Mouse (Mus musculus): ENCODE measurements at regions not wholly inside any gene's neighbourhood (a gene's known extent, or its start where the extent isn't known, plus 50 kb on each side); places are given as distances from the start of the nearest gene placed in this dataset.

GRCm38 (mm10) chr5:29142957-29143356, 52.8 kb upstream of the Rnf32 start:
- no peak for DNase-seq (ENCODE audit: low read depth, low spot score)

GRCm38 (mm10) chr5:29142502-29142901, 53.3 kb upstream of the Rnf32 start:
- DNase-seq (ENCODE audit: low read depth, low spot score) = no peak

- DNase-seq (ENCODE audit: low read depth, low spot score) = no peak
These were observed 58.3 kb upstream of the Rnf32 start for GRCm38 (mm10) chr5:29137481-29137880.

GRCm38 (mm10) chr5:29132261-29132660, 63.5 kb upstream of the Rnf32 start:
- no peak for DNase-seq (ENCODE audit: low read depth, low spot score)

- no peak for DNase-seq (ENCODE audit: low read depth, low spot score)
These were observed 64.0 kb upstream of the Rnf32 start for GRCm38 (mm10) chr5:29131762-29132161.

GRCm38 (mm10) chr5:29129724-29130123, 66.1 kb upstream of the Rnf32 start:
- no peak for DNase-seq (ENCODE audit: low read depth, low spot score)

DNA sequence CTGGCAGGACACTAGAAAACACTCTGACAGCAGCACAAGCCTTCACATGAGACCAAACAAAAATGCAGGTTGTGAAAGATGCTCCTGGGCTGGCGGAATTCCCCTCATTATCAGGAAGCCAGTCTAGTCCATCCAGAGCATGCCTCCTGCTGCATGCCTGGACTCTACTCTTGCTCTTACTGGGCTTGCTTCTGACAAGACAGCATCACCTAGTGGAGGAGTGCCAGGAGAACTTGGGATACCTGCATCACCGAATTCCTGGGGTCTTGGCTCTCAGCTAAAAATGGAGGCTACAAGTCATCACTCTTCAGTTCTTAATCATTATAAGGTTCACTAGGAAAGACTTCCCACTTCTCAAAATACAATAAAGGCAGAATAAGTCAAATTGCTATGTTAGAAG, 78.8 kb upstream of the Rnf32 start:
- DNase-seq (ENCODE audit: low read depth, low spot score) = no peak

GRCm38 (mm10) chr5:29112531-29112930, 83.3 kb upstream of the Rnf32 start:
- DNase-seq (ENCODE audit: low read depth, low spot score) = no peak

DNA sequence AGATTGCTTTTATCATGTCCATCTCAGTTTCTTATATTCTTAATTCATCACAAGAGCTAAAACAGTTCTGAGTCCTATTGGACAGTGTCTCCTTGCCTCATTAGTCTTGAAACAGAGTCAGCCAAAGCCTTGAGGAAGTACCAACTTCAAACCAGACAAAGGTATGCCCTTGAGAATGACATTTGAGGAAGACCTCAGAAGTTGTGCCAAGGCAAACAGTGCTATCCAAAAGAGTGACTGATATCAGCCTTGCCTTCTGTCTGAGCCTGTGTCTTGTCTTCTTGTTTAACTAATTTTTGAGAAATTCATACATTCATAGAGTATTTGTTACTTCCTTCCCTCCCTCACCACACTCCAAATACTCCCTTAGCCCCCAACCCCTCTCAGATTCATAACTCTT, 88.5 kb upstream of the Rnf32 start:
- DNase-seq (ENCODE audit: low read depth, low spot score) = no peak

DNA sequence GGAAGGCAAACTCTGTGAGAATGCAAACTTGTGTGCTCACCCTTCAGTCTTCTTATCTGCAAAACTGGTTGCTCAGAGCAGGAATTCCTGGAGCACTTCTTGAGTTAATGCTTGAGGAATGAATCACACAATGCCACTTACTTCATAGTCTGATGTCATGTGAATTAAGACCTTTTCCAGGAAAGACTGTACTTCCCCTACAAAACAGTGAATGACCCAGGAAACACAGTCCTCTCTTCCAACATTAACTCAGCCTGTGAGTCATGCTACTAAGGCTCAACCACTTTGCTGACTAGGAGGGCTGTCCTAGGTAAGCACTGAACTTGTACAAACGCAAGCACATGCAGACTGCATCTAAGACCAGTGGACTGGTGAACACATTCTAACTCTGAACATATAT, 112.5 kb upstream of the Rnf32 start:
- no peak for DNase-seq (ENCODE audit: low read depth, low spot score)

GRCm38 (mm10) chr5:29054393-29054792, 141.4 kb upstream of the Rnf32 start:
- DNase-seq (ENCODE audit: low read depth, low spot score) = no peak

DNA sequence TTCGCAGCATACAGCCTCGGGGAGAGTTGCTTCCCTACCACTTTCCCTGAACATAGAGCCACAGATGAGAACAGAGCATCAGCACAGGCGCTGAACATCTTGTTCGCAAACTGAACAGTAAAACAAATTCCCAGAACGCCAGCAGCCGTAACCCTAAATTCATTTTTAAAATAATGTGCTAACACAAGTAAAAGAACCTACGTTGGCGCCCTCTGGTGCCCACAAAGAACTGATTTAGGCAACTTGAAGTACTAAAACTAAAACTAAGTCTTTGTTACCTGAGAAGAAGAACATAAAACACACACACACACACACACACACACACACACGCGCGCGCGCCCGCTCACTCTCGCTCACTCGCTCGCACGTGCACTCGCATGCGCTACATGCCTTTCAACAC, 159.2 kb upstream of the Rnf32 start:
- DNase-seq (ENCODE audit: low read depth, low spot score) = peak; percentile 49

DNA sequence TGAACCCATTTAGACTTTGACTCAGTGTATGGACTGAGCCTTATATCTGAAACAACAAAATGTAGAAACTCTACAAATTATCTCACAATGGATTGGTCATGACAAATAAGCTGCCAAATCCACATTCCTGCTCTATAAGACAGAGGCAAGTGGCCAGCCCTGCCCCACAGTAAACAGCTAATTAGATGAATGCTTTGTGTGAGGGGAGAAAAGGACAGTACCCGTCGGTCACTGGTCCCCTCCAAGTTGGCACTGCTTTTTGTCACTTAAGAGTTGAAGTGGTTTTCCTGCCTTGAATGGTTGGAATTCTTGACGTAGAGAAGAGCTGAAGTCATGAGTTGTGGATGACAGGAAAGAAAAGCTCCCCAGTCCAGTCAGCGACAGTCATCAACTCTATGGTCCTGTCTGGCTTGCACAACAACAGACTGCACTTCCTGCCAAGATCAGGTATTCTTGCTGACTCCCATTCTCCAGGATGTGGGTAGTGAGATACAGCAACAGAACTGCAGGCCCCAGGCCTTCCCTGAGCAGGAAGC, 162.3 kb upstream of the Rnf32 start:
- DNase-seq (ENCODE audit: low read depth, low spot score) = no peak

DNA sequence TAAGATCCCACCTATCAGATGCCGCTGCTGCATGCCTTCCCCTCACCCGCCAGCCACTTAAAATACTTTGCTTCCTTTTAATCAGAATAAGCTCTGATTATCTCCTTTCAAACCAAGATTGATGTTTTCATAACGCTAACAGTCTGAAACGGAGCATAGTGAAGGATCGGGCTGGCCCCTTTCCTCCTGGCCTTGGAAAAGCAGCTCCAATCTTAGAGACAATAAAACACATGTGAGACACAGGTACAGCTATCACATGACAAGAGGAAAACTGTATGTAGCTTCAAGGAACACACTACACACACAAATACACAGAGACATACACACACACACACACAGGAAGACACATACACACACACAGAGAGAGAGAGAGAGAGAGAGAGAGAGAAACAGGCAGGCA, 165.3 kb upstream of the Rnf32 start:
- no peak for DNase-seq (ENCODE audit: low read depth, low spot score)

GRCm38 (mm10) chr5:29029957-29030356, 165.8 kb upstream of the Rnf32 start:
- no peak for DNase-seq (ENCODE audit: low read depth, low spot score)

DNA sequence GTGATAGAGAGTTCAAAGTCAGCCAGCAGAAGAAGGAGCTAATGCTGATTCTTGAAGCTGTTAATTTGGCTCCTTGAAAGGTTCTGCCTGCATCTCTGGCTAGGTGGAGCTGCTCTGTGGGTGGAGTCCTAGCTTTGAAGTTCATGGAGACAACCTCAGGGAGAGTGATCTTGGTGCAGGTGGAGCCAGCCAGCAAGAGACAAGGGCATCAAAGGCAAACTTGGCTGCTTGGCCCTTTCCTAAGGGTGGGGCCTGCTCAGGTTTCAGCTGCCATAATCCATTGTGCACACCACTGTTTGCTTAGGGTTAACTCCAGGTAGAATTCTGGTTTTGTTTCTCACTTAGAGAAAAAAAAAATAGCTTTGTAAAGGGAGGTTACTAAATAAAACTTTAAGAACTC, 170.7 kb upstream of the Rnf32 start:
- DNase-seq (ENCODE audit: low read depth, low spot score) = no peak

GRCm38 (mm10) chr5:28992796-28993195, 203.0 kb upstream of the Rnf32 start:
- no peak for DNase-seq (ENCODE audit: low read depth, low spot score)

DNA sequence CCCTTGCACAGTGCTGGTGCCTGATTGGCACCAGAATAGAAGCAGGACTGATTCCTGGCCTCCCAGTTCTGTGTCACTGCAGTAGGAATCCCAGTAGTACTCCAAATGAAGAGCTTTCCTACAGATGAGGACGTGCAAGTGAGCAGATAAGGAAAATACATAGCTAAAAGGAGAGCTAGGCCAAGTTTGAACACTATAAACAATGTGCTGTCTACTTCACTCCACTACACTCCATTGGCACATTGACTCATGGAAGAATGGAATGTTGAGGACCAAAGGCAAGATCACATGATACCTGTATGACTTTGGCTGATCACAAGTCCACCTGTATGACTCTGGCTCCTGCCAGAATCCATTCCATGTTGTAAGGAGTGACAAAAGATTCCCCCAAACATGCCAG, 215.9 kb upstream of the Rnf32 start:
- no peak for DNase-seq (ENCODE audit: low read depth, low spot score)

DNA sequence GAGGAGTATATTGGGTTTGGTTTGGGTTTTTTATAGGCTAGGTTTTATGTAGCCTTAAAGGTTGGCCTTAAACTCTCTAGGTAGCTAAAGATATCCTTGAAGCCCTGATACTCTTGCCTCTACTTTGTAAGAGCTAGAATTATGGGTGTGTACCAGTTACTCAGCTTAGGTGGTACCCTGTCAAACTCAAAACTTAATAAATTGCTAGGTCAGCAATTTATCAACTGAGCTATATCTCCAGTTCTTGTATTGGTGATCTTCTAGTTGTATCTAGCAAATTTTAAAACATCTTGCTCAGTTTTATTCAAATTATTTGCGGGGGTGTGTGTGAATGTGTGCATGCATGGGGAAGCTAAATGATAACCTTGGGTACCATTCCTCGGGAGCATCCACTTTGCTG, 225.4 kb upstream of the Rnf32 start:
- no peak for DNase-seq (ENCODE audit: low read depth, low spot score)

- no peak for DNase-seq (ENCODE audit: low read depth, low spot score)
These were observed 240.8 kb upstream of the Rnf32 start for GRCm38 (mm10) chr5:28955036-28955435.

GRCm38 (mm10) chr5:28947465-28947864, 248.3 kb upstream of the Rnf32 start:
- DNase-seq (ENCODE audit: low read depth, low spot score) = no peak

DNA sequence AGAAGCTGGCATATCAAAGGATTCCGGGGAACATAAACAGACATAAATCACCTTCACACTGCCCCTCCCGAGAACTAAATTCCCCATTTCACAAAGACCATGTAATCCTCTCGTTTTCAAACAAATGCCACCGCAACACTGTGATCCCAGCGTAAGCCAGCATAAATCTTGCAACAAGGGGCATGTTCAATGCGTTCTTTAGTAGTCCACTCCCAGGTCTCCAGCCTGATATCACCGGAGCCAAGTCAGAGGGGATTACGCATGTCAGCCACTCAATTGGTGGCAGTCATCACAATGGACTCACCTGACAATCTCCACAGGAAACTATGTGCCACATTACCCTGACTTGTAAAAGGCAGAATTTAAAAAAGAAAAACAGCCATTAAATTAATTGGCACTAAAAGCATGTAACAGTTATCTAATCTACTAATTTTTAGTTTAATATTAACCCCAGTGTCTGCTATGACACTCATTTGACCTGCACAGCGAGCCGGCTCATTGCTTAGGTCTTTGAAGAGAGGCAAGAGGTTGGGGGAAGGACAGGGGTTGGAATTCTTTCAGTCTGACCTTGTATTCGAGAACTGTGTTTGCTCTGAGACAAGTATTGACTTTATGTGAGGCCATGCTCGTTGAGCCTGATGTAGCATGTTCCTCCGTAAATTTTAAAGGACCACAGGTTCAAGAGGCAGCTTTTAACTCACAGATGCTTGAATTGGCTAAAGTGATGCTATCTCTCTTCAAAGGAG, 252.0 kb upstream of the Rnf32 start:
- no peak for DNase-seq (ENCODE audit: low read depth, low spot score)

GRCm38 (mm10) chr5:28940972-28941371, 254.8 kb upstream of the Rnf32 start:
- DNase-seq (ENCODE audit: low read depth, low spot score) = no peak
